Mouse (Mus musculus): ENCODE measurements around the gene Gm13287.
"Not testable (repeated sequence)": the region's sequence is repeated elsewhere in the genome, so short reads cannot be mapped to it uniquely, and the experiment has no call there.

Gene Gm13287

GRCm38 (mm10) chr4:88797097-88797496 lies 6.0 kb upstream of the Gm13287 start, which contains the start of gene Gm13279:
Gm13279 (plus strand) TSS chr4:88797397.
- in situ Hi-C loops (cut with MboI) = not testable (repeated sequence)

GRCm38 (mm10) chr4:88799365-88799764 lies 3.7 kb upstream of the Gm13287 start, which contains the start of gene Gm13285:
Gm13285 (plus strand) TSS chr4:88799665.
- in situ Hi-C loops (cut with MboI) = not testable (repeated sequence)

DNA sequence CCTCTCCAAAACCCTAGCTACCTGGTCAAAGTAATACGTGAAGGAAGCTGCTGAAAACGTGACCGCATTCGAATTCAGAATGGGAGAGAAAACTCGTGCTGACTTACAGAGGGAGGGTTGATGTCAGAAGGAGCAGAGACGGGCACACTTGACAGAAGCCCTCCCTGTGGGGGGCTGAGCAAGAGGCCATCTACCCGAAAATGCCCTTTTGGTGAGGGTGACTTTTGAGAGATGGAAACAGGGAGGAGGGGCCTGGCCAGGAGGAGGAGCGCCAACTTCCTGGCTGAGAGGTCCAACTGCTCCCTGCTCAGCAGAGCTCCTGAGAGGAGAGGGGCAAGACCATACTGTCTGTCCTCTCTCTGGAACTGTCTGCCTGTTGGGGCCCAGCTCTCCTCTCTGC lies 2.2 kb downstream of the Gm13287 start, which contains the start of gene Gm13288:
TSS of gene Gm13288 (plus strand) at position 301 of the 400 bp plus-strand sequence.
- in situ Hi-C loops (cut with MboI) = not testable (repeated sequence)

- in situ Hi-C loops (cut with MboI) = not testable (repeated sequence)
Observed at GRCm38 (mm10) chr4:88805761-88806160, 2.7 kb downstream of the Gm13287 start.

- in situ Hi-C loops (cut with MboI) = no loop called here
Observed at GRCm38 (mm10) chr4:88815928-88816327, 12.9 kb downstream of the Gm13287 start, which contains the start of gene Ifna7. Ifna7 (plus strand) TSS chr4:88816228.

DNA sequence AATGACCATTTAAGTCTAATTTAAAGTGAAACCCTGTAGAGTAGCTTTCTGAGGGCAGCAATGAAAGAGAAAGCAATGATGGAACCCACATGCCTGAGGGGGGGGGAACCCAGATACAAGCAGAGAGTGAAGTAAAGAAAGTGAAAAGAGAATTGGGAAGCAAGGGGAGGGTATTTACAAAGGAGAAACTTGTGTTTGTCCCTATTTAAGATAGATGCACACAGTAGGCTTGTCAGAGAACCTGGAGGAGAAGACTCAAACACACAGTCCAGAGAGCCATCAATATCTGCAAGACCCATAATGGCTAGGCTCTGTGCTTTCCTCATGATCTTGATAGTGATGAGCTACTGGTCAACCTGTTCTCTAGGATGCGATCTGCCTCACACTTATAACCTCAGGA lies 16.6 kb downstream of the Gm13287 start, which contains the start of gene Ifna11:
TSS of gene Ifna11 (plus strand) at position 301 of the 400 bp plus-strand sequence.
- in situ Hi-C loops (cut with MboI) = no loop called here

DNA sequence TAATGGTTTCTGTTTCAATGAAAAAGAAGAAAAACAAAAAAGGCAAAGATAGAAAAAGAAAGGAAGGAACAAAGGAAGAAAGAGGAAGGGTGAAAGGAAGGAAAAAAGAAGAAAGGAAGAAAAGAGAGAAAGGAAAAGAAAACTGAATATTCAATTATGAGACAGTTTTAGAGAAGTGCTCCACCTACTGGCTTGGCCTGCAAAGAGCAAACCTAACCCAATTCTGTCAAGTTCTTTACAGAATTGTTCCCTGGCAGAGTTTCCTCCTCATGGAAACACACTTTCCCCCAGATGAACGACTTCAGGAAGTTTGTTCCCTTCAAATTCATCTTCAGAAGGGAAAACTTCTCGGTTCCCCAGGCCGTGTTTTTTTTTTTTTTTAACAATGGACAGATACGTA lies 19.9 kb downstream of the Gm13287 start:
- in situ Hi-C loops (cut with MboI) = no loop called here

- in situ Hi-C loops (cut with MboI) = not testable (repeated sequence)
Observed at GRCm38 (mm10) chr4:88827116-88827515, 24.1 kb downstream of the Gm13287 start, which contains the start of gene Ifna6. Ifna6 (plus strand) TSS chr4:88827416.

DNA sequence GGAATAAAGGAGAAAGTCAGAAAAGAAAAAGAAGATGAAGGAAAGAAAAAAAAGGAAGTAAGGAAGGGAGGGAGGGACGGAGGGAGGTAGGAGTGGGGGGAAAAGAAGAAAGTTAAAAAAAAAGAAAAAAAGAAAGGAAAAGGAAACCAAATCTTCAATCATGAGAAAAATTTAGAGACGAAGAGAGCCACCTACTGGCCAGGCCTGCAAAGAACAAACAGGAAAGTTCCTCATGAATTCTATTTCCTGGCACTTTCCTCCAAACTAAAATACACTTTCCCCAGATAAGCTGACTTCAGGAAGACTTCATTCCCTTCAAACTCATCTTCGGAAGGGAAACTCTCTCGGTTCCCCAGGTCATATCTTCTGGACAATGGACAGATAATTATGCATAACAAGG lies 27.5 kb downstream of the Gm13287 start:
- in situ Hi-C loops (cut with MboI) = no loop called here

DNA sequence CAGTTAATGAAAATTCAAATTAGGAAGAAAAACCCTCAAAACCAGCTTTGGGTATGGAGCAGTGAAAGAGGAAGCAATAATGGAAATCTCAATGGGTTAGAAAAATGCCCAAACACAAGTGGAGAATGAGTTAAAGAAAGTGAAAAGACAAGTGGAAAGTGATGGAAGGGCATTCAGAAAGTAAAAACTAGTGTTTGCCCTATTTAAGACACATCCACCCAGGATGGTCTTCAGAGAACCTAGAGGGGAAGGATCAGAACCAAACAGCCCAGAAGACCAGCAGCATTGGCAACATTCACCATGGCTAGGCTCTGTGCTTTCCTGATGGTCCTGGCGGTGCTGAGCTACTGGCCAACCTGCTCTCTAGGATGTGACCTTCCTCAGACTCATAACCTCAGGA lies 32.2 kb downstream of the Gm13287 start, which contains the start of gene Ifna5:
TSS of gene Ifna5 (plus strand) at position 301 of the 400 bp plus-strand sequence.
- in situ Hi-C loops (cut with MboI) = not testable (repeated sequence)

GRCm38 (mm10) chr4:88838828-88839227 lies 35.8 kb downstream of the Gm13287 start:
- in situ Hi-C loops (cut with MboI) = no loop called here

DNA sequence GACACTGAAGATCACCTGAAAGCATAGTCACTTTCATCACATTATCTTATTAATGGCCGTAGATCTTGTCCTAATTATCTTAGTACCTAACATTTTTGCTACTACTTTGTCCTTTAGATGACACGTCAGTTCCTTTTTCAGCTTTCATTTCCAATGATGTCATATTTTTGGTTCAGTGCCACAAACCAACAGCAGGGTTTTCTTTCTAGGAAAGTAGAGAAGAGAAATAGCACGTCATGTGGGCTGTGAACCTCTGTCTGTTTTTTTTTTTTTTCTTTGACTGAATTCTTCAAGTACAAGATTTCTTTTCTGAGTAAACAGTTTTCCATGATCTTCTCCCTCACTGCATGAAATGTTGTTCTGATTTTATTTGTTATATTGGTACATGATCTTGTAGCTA lies 37.0 kb downstream of the Gm13287 start:
- in situ Hi-C loops (cut with MboI) = no loop called here

DNA sequence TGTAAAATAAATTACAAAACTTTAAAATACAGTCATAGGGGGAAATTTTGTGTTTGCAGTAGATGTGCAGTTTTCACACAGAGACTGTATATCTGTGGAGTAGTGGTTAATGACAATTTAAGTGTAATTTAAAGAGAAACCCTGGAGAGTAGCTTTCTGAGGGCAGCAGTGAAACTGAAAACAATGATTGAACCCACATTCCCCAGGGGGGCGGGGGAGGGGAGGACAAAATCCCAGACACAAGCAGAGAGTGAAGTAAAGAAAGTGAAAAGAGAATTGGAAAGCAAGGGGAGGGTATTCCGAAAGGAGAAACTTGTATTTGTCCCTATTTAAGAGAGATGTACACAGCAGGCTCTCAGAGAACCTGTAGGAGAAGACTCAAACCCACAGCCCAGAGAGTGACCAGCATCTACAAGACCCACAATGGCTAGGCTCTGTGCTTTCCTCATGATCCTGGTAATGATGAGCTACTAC lies 38.4 kb downstream of the Gm13287 start, which contains the start of gene Ifna4:
TSS of gene Ifna4 (plus strand) at position 424 of the 474 bp plus-strand sequence.
- in situ Hi-C loops (cut with MboI) = no loop called here

DNA sequence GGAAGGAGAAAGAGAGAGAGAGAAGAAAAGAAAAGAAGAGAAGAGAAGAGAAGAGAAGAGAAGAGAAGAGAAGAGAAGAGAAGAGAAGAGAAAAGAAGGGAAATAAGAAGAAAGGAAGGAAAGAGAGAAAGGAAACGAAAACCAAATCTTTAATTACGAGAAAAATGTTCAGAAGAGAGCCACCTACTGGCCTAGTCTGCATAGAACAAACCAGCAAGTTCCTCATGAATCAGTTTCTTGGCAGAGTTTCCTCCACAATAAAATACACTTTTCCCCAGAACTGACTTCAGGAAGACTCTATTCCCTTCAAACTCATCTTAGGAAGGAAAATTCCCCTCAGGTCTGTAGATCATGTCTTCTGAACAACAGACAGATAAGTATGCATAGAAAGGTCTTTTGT lies 42.3 kb downstream of the Gm13287 start:
- in situ Hi-C loops (cut with MboI) = no loop called here

DNA sequence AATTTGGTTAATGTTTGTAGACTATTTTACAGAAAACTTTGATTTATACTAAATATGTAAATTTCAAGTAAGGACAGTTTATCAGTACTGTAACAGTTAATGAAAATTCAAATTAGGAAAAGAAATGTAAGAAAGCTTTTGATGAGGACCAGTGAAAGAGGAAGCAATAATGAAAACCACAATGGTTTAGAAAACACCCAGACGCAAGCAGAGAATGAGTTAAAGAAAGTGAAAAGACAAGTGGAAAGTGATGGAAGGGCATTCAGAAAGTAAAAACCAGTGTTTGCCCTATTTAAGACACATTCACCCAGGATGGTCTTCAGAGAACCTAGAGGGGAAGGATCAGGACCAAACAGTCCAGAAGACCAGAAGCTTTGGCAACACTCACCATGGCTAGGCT lies 46.6 kb downstream of the Gm13287 start, which contains the start of gene Ifna1:
TSS of gene Ifna1 (plus strand) at position 390 of the 400 bp plus-strand sequence.
- in situ Hi-C loops (cut with MboI) = loop anchor here (25.0 kb wide), 3 partner anchors 112 to 438 kb away; partner anchors contain the start of genes Cdkn2a and Mtap

GRCm38 (mm10) chr4:88851026-88851763 lies 48.1 kb downstream of the Gm13287 start:
- in situ Hi-C loops (cut with MboI) = loop anchor here (25.0 kb wide), 3 partner anchors 114 to 436 kb away; partner anchors contain the start of genes Cdkn2a and Mtap
